8 mouse cellular contexts compared by ENCODE assay signal in genomic region chr8:87833339-87833738, GRCm38 (mm10).
DNase-seq lines count a peak whose midpoint lies in the region; ATAC-seq and TF ChIP-seq lines count a peak whose summit lies in the region.

No protein-coding gene starts in this region.

- peak overlapping the region; percentile 1; the same call in 1 of the 2 replicates for H3K4me3 ChIP-seq in midbrain, embryonic 10.5 days
- no peak overlapping the region for H3K4me3 ChIP-seq in midbrain, postnatal 0 days (ENCODE audit: low read depth, low read length)
- H3K4me3 ChIP-seq in limb, embryonic 10.5 days, result peak overlapping the region; percentile 27; the same call in 1 of the 2 replicates

- H3K27ac ChIP-seq in midbrain, embryonic 10.5 days (replicated peaks), result peak overlapping the region; percentile 87
- H3K27ac ChIP-seq in midbrain, postnatal 0 days (ENCODE audit: low read depth, low read length), result no peak overlapping the region; the same call in 1 of the 2 replicates
- peak overlapping the region; percentile 91 for H3K27ac ChIP-seq in limb, embryonic 10.5 days

- 25% methylated on average over 13 of the region's 13 CpGs for WGBS in midbrain, embryonic 10.5 days
- WGBS in midbrain, postnatal 0 days, result 27% methylated on average over 13 of the region's 13 CpGs
- 30% methylated on average over 13 of the region's 13 CpGs for WGBS in limb, embryonic 10.5 days

- peaks cover 100% of the 10 kb centered on the region for H3K4me1 ChIP-seq in midbrain, embryonic 10.5 days
- H3K4me1 ChIP-seq in midbrain, postnatal 0 days (ENCODE audit: insufficient read depth, low read length), result peaks cover 48% of the 10 kb centered on the region
- H3K4me1 ChIP-seq in limb, embryonic 10.5 days, result peaks cover 99% of the 10 kb centered on the region

- H3K9ac ChIP-seq in midbrain, postnatal 0 days (replicated peaks; ENCODE audit: low read length, poor library complexity, severe bottlenecking), result no peak overlapping the region

- no peaks in the 10 kb centered on the region for H3K27me3 ChIP-seq in midbrain, embryonic 10.5 days (ENCODE audit: low read depth, poor library complexity, severe bottlenecking)
- no peaks in the 10 kb centered on the region for H3K27me3 ChIP-seq in midbrain, postnatal 0 days (ENCODE audit: insufficient read depth, low read length)
- no peaks in the 10 kb centered on the region for H3K27me3 ChIP-seq in limb, embryonic 10.5 days (ENCODE audit: low read depth, poor library complexity, severe bottlenecking)

- H3K9me3 ChIP-seq in midbrain, embryonic 10.5 days (replicated peaks), result no peaks in the 10 kb centered on the region
- no peaks in the 10 kb centered on the region for H3K9me3 ChIP-seq in midbrain, postnatal 0 days (ENCODE audit: low read length)
- no peaks in the 10 kb centered on the region for H3K9me3 ChIP-seq in limb, embryonic 10.5 days (replicated peaks)

- no peak overlapping the region for H3K4me2 ChIP-seq in midbrain, postnatal 0 days (ENCODE audit: low read depth, low read length, poor library complexity, severe bottlenecking)

- ATAC-seq in midbrain, postnatal 0 days (ENCODE audit: low FRiP score), result no peak

- DNase-seq in adrenal gland, adult (ENCODE audit: inconsistent age in 2 of 2, low spot score in 1 of 2), result peak; percentile 24 to 47
- DNase-seq in adrenal gland, postnatal 25 days, result no peak
- DNase-seq in midbrain, embryonic 10.5 days (ENCODE audit: low spot score), result peak; percentile 49
- DNase-seq in midbrain, postnatal 0 days (ENCODE audit: low spot score), result no peak
- DNase-seq in limb, embryonic 10.5 days (ENCODE audit: low spot score), result peak; percentile 54
- DNase-seq in T-cell, adult 2 months (ENCODE audit: low spot score), result no peak
- no peak for DNase-seq in left cerebral cortex, adult 18-20 months (ENCODE audit: low spot score in 2 of 2)
- no peak for DNase-seq in right cerebral cortex, adult 2 months (ENCODE audit: low spot score in 2 of 2)

- TF ChIP-seq CTCF in midbrain, postnatal 0 days (IDR thresholded peaks at IDR 0.05), result no peak

- 0 out of 2 replicates have a peak, but pooled peaks cover 3% of the 10 kb centered on the region for H3K36me3 ChIP-seq in midbrain, embryonic 10.5 days
- H3K36me3 ChIP-seq in midbrain, postnatal 0 days (ENCODE audit: insufficient read depth, low read length), result no peaks in the 10 kb centered on the region
- 0 out of 2 replicates have a peak, but pooled peaks cover 4% of the 10 kb centered on the region for H3K36me3 ChIP-seq in limb, embryonic 10.5 days

Comparison
In these comparisons a context has a peak if more than half of its experiments do, and no peak if none do; other contexts are left out.
1. DNase-seq: peak in adrenal gland, adult (2 of 2), midbrain, embryonic 10.5 days (single experiment) and limb, embryonic 10.5 days (single experiment); none in adrenal gland, postnatal 25 days (single experiment), midbrain, postnatal 0 days (single experiment), T-cell, adult 2 months (single experiment), left cerebral cortex, adult 18-20 months (0 of 2) and right cerebral cortex, adult 2 months (0 of 2).